Mouse (Mus musculus): ENCODE measurements around the gene Fam114a1.

Fam114a1 gene

GRCm38 (mm10) chr5:65057596-65057995, 87.7 kb downstream of the Fam114a1 start:
- no peak for DNase-seq (ENCODE audit: low spot score)

- no peak for DNase-seq (ENCODE audit: low spot score)
Measured at GRCm38 (mm10) chr5:65059806-65060205, 89.9 kb downstream of the Fam114a1 start.

- no peak for DNase-seq (ENCODE audit: low spot score)
Measured at GRCm38 (mm10) chr5:65062236-65062635, 92.4 kb downstream of the Fam114a1 start.

- no peak for DNase-seq (ENCODE audit: low spot score)
Measured at GRCm38 (mm10) chr5:65063266-65063665, 93.4 kb downstream of the Fam114a1 start.

DNA sequence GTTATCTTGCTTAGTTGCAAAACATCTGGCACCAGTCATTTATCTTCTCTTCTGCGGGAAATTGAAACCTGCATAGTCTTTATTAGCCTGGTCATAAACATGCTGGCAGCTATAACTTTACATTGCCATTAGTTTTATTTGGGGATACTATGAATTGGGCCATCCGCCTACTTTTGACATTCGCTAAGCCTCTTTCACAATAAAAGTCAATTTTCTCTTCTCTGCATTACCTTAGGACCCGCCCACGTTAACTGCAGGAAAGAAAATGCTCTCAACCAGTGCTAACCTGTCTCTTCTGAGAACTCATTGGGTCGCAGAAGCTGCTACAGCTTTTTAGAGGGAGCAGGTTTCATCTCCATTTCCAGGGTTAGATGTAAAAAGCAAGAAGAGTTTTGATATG, 98.3 kb downstream of the Fam114a1 start:
- no peak for DNase-seq (ENCODE audit: low spot score)

DNA sequence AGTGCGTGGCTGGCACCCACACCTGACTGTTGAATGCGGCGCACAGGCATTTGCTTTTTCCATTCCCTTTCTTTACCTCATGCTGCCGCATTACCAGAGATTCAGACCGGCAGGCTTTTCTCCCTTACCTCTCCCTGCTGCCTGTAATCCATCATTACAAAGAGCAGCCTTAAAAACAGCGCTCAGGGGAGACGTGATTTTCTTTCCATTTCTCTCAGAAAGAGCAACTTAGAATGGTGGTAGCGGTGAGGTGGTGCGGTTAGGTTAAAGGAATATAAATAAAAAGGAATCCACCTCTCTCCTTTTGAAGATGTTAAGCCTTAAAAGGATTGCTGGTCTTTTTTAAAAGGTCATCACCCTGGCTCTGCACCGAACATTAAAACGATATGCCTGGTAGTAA, 100.0 kb downstream of the Fam114a1 start:
- no peak for DNase-seq (ENCODE audit: low spot score)

DNA sequence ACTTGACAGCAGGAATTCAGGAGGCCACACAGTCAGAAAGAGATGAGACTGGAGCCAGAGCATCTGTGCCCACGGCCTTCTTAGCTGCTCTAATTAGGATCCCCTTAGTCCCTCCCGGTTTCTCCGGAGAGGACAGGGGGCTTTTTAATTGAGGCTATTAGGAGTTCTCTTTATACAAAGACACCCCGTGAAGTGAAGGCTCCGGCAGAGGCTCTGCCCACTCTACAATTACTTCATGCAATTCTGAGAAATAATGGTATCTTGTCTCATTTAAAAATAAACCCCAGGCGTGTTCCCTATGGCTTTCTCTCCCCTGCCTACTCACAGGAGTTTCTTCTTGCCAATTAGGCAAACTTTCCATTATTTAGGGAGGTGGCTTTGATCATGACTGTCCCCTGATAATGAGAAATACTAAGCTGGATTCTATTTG, 101.8 kb downstream of the Fam114a1 start:
- no peak for DNase-seq (ENCODE audit: low spot score)

GRCm38 (mm10) chr5:65073247-65073646, 103.4 kb downstream of the Fam114a1 start:
- no peak for DNase-seq (ENCODE audit: low spot score)

DNA sequence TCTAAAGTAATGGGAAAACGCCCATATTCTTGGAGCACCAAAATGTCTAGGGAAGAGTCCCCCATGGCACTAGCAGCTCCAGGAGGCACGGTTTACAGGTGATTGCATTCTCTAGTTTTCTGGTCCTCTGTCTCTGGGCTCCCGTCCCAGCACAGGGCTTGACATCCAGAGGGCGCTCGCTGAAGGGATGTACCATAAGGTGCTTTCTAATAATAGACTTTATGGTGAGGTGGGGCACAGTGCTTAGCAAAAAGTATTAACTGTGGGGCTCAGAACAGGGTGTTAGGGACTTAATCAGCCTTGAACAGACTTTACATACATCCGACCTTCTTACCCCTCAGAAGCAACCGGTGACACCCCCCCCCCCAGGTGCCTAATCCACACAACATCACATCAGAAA, 104.8 kb downstream of the Fam114a1 start:
- no peak for DNase-seq (ENCODE audit: low spot score)

- no peak for DNase-seq (ENCODE audit: low spot score)
Measured at GRCm38 (mm10) chr5:65076087-65076486, 106.2 kb downstream of the Fam114a1 start.

GRCm38 (mm10) chr5:65076748-65077147, 106.9 kb downstream of the Fam114a1 start:
- DNase-seq (ENCODE audit: low spot score) = no peak

GRCm38 (mm10) chr5:65078081-65078480, 108.2 kb downstream of the Fam114a1 start:
- DNase-seq (ENCODE audit: low spot score) = no peak

DNA sequence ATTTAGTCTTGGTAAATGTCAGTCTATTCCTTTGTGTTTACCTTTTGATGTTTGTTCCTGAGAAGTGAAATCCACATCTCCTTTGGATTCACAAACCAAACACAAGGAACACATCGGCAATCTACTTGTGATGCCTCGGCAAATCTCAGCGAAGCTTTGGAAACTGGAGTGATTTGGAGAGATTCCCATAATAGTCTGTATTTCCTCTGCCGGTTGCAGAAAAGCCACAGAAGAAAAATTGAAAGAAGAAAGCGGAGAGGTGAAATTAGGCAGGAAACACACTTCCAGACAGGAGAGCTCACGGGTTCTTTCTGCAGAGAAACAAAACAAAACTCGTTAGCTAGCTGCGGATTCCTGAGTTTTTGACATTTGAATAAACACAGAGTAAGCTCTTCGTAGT, 110.0 kb downstream of the Fam114a1 start:
- no peak for DNase-seq (ENCODE audit: low spot score)

DNA sequence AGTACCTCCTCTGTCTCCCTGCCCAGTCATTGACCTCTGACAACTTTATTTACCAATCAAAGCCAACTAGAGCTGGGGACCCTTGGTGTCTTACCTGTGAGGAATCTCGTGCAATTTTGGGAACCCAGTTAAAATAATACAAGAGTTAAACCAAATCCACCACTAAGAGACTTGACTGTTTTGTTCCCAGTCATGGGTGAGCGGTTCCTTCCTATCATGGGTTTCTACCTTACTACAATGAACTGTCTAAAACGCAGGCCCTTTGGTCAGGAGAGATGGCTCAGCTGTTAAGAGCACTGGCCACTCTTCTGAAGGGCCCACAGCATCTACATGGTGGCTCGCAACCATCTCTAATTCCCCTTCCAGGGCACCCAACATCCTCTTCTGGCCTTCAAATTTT, 112.0 kb downstream of the Fam114a1 start:
- DNase-seq (ENCODE audit: low spot score) = no peak

DNA sequence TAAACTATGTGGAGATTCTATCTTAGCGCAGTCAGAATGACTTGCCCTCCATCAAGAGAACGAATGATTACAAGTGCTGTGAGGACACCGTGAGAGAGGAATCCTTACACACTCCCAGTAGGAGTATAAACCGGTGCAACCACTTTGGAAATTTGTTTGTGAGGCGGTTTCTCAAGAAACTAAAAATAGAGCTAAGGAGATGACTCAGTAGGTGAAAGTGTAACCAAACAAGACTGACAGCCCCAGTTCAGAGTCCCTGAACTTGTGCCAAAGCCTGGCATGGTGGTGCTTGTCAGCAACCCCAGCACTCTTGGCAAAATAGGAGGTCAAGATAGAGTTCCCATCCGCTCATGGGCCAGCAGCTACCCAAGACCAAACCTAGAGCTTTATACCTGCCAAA, 116.7 kb downstream of the Fam114a1 start:
- DNase-seq (ENCODE audit: low spot score) = no peak

- DNase-seq (ENCODE audit: low spot score) = no peak
Measured at GRCm38 (mm10) chr5:65089707-65090106, 119.8 kb downstream of the Fam114a1 start.

GRCm38 (mm10) chr5:65091184-65091858, 121.5 kb downstream of the Fam114a1 start:
- no peak for DNase-seq (ENCODE audit: low spot score)
